Mouse (Mus musculus) hematopoietic stem cell, adult 5-6 weeks (primary cell): ENCODE data around the gene Ift22. TPM values are rescaled to one million over a fixed set of nuclear protein-coding genes. Genes with fewer than 3 reads are reported as not detected.

Experiments used
- ATAC-seq, 2 experiments: fragments of 125-278 bp in 1 of 2; replicated peaks in 1 of 2; 2 replicates each; pipeline ENCODE4 v1.8.0; 2016 to 2017; ENCODE audit warnings: inconsistent platforms in 2 of 2, mild to moderate bottlenecking in 2 of 2, moderate number of reproducible peaks in 2 of 2, low read depth in 1 of 2, moderate TSS enrichment in 1 of 2; ENCODE audit not compliant: low FRiP score in 2 of 2, poor library complexity in 2 of 2, severe bottlenecking in 2 of 2, insufficient read depth in 1 of 2, low TSS enrichment in 1 of 2
- total RNA-seq: library from RNA; stranded (forward); fragments of 172-1452, 232-1000 nt; gene quantifications from 2 replicates; pipeline ENCODE4 v1.2.3, GENCODE M21; 2017

The Ift22 gene
- 7.3 and 12.8 TPM in 2 replicates for total RNA-seq

DNA sequence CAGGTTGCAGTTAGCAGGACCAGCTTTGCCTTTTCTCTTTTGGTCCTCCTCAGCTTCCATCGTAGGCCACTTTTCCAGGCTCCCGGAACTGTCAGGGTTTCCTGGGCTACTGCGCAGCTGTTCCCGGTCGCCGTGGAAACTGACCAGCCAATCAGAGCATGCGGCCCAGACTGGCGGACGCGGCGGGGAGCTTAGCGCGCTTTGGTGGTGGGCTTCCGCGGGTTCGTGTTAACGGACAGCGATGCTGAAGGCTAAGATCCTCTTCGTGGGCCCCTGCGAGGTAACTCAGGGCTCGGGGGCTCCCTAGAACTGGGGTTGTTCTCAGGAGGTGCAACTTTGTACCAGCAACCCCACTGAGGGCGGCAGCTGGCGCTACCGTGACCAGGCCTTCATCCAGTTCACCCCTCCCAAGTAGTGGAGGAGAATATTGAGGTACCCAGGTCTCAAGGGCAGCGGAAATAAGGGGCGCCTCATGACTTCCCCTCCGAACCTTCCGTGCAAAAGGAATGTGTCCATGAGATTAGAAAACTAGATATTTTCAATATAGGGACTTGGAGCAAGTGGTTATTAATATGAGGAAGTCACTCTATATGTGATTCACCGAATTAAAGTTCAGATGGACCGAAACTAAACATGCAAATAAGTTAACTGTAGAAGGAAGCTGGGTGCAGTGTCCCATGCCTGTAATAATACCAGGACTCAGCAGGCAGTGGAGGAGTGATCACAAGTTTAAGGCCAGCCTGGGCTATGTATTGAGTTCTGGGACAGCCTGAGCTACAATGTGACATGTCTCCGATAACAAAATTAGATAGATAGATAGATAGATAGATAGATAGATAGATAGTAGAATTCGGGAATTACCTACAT lies at the start of gene Ift22:
Ift22 (plus strand) TSS at position 160 of the 867 bp plus-strand sequence.
- ATAC-seq = peak; percentile 96 to 97

DNA sequence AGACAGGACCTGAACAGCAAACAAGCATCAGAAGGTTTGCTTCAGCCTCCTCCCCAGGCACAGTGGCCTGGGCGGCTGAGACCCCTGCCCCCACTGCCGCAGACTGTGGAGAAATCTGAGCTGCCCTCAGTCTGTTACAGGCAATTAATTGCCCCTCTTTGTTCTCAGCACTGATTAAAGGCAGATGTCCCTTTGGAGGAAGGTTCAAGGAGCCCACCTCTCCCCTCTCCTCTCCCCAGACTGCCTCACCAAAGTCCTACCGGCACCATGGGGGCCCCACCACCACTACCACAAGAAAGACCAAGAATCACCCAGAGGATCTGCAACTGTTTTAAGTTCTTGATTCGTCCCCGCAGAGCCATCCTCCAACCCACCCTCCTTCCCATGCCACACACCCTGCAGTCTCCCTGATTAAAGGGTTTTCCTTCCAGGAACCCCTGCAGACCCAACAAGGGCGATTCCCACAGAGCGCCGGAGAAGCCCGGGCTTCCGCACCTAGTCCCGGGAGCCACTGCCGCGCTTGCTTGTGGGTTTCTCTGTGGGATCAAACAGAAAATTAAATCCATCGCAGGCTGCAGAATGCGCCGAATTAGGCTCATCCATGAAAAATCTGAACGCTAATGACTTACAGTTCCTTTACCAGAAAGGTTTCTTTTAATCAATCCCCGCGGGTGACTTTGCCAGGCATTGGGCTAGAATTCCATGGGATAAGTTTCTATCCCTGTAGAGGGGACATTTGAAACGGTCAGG lies 46.6 kb upstream of the Ift22 start:
- ATAC-seq = no peak

DNA sequence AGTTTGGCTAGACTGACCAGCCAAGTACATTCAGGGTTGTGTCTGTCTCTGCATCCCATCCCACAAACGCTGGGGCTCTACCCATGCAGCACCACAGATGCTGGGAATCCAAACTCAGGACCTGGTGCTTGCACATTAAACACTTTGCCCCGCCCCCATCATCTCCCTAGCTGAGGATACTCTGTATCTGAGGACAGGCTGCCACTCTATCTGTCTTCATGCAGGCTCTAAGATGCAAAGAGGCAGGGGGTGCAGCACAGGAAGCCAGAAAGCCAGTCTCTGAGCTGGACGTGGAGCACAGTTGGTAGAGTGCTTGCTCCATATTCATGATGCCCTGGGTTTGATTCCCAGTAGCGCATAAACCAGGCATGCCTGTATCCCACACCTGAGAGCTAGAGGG lies 45.1 kb upstream of the Ift22 start:
- ATAC-seq = no peak

DNA sequence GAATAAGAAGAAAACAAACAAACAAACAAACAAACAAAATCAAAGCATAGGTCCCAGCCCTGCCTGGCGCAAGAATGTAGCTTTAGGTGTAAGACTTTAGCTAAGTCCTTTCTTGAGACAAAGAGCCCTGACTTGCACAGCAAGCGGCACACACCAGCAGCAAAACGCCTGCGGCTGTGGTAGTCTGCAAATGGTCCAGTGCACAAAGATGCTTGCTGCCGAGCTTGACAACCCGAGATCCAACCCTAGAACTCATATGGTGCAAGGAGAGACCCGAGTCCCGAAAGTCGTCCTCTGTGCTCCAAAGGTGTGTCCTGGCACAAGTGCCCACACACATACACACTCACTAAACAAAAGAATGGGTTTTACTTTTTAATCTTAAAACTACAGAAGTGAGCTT lies 44.7 kb upstream of the Ift22 start:
- no peak for ATAC-seq

DNA sequence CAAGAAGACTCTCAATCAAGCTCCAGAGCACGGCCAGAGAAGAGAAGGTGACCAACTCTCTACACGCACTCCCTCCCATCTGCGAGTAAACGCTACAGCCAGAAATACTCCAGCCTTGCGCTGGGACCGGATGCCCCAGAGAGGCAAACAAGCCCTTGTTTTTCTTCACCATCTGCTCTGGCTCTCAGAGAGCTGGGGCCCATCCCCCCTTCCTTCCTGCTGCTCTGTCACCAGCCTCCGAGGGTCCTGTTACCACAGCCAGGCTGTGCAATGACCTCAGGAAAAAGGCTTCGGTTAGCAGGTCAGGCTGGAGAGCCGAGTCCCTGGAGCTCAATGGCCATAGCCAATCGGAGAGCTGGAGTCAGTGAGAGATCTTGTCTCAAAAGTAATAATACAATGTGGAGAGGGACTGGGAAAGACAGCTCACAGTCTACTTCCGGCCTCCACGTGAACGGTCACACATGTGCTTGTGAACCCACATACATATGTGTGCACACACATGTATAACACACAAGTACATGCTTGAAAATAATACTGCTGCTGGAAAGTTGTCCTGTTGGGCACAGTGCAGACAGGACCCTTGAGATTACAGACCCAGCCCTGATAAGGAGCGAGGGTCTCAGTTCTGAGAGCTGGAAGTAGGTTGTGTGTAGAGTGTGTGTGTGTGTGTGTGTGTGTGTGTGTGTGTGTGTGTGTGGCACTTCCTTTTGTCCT lies 43.8 kb upstream of the Ift22 start:
- ATAC-seq = peak; percentile 72 to 80

DNA sequence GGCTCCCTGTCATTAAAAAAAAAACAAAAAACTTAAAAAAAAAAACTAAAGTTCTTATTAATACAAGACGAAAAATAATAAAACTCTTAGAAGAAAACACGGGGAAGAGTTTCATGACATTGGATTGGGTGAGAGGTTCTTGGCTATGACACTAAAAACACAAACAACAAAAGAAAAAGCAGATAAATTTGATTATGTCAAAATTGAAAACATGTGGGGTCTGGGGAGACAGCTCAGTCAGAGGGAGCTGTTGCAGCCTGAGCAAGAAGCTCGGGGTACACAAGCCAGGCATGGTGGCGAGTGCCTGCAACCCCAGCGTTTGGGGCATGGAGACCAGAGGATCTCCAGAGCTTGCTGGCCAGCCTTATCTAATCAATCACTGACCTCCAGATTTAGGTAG lies 40.2 kb upstream of the Ift22 start:
- no peak for ATAC-seq

DNA sequence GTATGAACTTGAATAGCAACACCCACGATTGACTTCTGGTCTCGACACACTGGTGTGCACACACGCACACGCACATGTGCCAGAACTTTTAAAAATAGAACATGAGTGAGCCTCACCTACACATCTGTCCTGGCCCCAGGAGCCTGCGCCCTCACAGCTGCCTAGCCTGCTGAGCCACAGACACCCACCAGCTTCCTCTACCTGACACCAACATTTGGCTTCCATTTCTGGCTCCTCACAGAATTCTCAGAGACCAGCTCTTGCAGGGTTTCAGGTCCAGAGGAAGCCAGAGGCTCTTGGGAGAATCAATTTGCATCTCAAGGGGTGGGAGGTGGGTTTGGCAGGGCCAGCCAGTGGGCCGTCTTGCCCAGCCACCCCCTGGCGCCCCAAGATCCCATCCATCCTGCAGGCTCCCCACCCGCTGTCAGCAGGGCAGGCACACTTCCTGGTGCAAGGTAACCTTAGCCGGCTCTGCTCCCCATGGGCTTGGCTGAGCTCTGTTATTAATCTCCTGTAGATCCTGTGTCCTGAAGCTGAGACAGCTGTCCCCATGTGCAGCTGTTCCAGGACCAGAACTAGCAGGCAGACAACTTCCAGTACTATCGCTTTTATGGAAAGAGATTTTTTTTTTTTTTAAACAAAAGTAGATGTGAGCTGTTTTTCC lies 38.4 kb upstream of the Ift22 start:
- ATAC-seq = no peak; a peak in 1 of 4 replicates

DNA sequence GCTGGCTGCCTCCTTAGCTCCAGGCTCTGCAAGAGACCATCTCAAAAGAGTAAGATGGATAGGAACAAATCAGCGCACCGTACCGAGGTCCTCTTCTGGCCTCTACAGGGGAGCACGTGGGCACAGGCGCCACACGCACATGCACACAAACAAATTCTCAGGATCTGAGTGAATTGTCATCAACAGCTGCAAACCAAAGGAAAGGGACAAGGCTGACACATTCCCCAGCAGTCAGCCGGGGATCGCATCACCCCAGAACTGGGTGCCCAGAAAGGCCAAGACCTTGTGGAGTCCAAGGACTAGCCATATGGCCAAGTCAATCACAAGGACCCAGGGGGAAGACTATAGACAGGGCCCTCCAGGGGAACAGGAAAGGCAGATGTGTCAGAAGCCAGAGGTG lies 35.5 kb upstream of the Ift22 start:
- no peak for ATAC-seq

DNA sequence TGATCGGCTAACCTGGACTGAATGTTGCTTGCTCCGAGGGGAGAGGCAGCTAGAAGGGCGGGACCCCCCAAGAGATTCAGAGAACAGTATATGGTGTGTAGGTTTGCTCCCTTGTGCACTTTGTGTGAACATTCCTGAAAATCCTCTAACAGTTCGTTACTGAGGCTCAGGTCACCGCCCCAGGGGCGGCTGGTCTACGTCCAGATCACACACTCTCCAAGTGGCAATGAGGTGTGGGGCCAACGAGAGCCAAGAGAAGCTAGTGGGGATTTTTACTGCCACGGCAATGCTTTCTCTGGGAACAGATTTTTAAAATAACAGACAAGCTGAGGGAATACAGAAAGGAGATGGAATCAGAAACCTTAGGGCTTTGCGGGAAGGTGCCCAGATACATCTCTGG lies 33.7 kb upstream of the Ift22 start:
- ATAC-seq = no peak

DNA sequence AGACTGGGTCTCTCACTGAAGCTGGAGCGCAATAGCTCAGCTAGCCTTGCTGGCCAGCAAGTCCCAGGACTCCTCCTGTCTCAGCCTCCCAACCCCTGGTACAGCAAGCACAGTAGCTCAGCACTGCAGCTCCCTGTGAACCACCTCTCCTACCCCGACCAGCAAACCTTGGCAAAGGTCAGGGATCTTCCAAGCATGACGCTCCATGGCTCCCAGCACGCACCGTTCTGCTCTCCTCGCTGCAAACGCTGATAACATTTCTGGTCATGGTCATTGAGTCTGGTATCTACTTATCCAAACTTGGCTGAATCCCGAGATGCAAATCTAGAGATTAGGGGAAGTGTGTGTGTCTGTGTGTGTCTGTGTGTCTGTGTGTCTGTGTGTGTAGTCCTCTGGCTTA lies 27.8 kb upstream of the Ift22 start:
- ATAC-seq = no peak

DNA sequence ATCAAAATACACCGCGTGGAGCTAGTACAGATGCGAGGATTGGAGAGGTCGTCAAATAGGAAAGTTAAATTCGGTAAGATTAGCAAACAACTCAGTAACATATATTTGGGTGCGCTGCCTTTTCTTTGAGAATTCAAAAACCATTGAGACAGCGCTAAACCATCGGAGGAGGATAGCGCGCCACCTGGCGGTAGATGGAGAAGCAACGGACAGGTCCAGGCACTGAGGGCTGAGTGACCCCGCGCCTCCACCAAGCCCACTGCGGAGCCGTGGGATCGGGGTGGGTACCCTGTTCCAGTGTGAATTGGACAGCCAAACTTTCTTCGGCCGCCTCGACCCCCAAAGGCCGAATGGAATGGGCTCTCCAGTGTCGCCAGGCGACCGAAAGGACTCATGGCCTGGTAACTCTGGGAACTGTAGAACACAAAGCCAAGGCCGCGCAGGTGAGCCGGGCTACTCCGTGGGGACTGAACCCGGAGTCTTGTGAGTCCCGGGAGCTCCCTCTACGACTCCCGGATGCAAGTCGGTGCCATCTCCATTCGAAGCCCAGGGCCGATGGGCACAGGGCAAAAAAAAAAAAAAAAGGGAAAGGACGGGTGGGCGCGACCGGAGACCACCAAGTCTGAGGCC lies 26.5 kb upstream of the Ift22 start:
- peak; percentile 62 to 77 for ATAC-seq

DNA sequence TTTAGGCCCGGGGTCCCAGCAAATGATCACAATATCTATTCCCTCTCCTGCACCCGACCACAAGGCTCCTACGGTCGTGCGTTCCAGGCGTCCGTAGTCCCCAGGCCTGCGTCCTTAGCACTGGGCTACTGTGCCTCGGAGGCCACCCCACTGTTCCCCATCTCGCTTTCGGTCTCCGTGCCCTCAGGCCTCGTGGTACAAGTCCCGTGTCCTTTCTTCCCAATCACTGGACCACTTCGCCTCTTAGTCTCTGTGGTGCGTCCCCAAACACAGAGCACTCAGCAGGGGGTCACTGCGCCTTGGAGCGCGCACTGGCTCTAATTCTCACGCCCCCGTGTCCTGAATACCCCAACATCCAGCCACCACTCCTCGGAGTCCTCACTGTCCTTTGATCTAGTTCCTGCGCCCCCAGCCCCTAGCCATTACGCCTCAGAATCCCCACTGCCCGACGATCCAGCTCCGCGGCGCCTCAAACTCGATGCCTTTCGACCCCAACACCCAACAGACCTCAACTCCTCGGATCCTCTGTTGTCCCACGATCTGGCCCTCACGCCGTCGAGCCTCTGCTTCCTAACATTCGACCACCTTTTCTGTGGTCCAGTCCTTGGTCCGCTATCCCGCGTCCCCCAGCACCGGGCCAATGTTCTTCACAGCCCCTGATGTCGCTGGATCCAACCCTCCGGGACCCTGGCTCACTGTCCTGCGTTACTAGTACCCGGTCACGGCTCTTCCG lies 25.7 kb upstream of the Ift22 start:
- ATAC-seq = peak in 1 of 2 experiments; percentile 18; a peak in 1 of 4 replicates

DNA sequence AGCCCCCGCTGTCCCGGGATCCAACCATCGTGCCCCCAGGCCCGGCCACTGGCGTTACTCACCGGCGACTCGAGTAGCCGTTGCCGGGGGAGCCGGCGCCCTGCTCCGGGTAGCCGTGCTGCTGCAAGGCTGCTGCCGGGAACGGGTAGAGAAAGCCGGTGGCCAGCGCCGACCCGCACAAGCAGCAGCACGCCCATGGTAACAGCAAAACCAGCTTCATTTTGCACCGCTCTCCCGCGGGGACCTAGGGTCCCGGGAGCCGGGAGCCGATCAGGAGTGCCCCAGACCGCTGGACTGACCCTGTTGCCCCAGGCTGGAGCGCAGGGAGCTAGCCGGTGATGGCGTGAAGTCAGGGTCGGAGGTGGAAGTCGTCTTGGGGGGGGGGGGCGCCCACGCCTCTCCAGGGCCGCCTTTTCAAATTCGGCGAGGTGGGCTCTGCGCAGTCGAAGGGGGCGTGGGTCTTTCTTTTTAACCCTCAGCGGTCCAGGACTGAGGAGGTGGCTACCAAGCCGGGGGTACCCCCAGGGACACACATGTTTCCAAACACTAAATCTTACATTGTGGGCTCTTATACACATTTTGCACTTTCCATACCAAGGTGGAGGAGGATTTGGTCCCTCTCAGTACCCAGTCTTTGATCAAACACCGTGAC lies 25.0 kb upstream of the Ift22 start, which contains the start of gene Col26a1:
Col26a1 (minus strand) TSS at position 422 of the 652 bp plus-strand sequence.
- no peak for ATAC-seq

DNA sequence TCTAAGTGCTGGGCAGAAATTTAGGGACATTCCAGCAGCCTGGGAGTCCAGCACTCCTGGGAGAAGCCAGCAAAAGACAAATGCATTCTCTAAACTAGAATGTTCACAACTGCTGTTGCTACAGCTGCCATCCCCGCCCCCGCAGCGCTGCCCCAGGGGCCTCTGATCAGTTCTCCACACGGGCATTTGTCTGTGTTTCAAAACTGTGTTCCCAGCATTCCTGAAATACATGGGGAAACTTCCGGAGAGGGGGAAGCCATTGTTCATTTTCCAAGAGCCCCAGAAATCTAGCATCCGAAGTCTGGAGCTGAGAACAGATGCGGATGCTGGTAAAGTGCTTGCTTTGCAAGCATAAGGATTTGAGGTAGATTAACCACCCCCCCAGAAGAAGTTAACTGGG lies 21.0 kb upstream of the Ift22 start:
- ATAC-seq = no peak

DNA sequence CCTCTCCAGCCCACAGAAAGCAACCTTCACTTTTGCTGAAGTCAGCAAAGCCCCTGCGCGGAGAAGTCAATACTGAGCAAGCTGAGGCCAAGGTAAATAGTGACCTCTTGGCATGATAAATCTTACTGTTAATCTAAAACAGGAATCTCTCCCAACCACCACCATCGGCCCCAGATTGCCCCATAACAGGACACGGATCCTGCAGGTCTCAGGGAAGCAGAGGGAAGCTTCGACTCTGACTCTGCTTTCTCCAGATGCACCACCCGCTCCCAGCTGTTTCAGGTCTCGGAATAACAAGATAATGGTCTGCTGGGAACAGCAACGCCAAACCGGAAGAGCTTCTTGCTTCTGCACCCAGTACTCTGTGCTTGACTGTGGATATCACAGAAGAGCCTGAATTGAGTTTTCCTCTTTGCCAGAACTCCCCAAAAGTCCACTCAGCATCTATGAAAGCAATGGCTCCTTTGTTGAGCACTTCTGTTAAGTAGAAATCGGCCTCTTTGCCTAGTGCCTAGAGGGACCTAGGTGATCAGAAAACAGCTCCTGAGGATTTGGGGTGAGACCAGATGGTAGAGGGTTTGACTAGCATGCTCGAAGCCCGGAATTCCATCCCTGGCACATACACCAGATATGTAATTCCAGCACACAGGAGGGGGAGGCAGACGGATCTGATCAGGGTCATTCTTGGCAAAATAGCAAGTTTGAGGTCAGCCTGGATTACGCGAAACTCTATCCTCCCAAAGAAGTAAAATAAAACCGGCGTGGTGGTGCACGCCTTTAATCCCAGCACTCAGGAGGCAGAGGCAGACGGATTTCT lies 19.2 kb upstream of the Ift22 start:
- no peak for ATAC-seq
